Mouse (Mus musculus) liver, postnatal 0 days (tissue): ENCODE data around the gene Exoc8.

Source experiments
- CTCF ChIP-seq: sonication (generic); IDR thresholded peaks from 2 replicates; pipeline ENCODE4 v1.5.1; 2016; ENCODE audit warnings: antibody characterized with exemption, low read depth
- EP300 ChIP-seq: IDR thresholded peaks from 2 replicates; pipeline ENCODE4 v1.6.1; 2016; ENCODE audit warnings: antibody characterized with exemption, low read depth, mild to moderate bottlenecking

DNA sequence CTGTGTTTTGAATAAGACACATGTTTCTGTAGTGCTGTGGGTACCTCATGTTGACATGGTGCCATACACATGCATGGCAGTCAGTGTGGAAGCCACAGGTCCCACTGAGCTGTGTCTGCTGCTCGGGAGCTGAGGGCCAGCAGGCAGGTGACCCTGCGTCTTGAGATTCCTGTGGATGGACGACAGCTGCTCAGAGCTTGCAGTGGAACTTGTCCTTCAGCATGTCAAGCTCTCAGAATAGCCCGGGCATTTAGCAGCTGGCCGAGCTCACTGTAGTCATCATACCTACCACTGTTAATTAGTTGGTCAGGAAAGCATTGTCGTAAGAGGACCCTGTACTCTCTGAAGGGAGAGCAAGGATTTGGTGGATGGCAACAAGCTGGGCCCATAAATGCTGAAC, 27.8 kb downstream of the Exoc8 start:
- TF ChIP-seq EP300 = no peak
- no peak for TF ChIP-seq CTCF
